Mouse (Mus musculus): ENCODE measurements around the gene Ugt1a10.
"Not testable (repeated sequence)": the region's sequence is repeated elsewhere in the genome, so short reads cannot be mapped to it uniquely, and the experiment has no call there.

DNA sequence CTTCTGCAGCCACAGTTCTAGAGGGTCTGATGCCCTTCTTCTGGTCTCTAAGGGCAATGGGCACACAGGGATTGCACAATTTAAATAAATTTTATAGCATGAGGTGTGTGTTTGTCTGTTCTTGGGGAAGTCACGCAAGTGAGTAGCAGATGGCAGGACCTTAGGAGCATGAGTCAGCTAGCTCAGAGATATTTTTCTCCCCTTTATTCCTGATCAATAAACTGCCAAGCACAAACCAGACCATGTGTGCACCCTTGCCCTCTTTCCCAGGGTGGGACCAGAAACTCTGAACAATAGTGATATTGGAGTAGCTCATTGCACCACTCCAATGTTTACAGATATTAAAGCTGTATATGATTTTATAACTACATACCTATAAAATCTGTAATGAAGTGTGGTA is 75.0 kb downstream of the Ugt1a10 start:
- not testable (repeated sequence) for TF ChIP-seq POLR2A, CTCF (IDR thresholded peaks at IDR 0.05; ENCODE audit: extremely low read depth, insufficient read depth, low read length)
